Mouse (Mus musculus) thymus, postnatal 14 days (tissue): ENCODE data around the gene Mfap3l.
"Not testable (repeated sequence)": the region's sequence is repeated elsewhere in the genome, so short reads cannot be mapped to it uniquely, and the experiment has no call there.

Source experiments
- DNase-seq: peaks from one replicate; pipeline ENCODE4 v3.0.0; 2021

Mfap3l gene

GRCm38 (mm10) chr8:60632250-60632932, at the start of gene Mfap3l:
Gene Mfap3l (plus strand): TSS chr8:60632827.
- peak; percentile 72 for DNase-seq

- DNase-seq = no peak
Measured at GRCm38 (mm10) chr8:60583369-60583768, 49.3 kb upstream of the Mfap3l start.

- not testable (repeated sequence) for DNase-seq
Measured at GRCm38 (mm10) chr8:60591352-60592105, 41.1 kb upstream of the Mfap3l start.

GRCm38 (mm10) chr8:60594761-60595160, 37.9 kb upstream of the Mfap3l start:
- no peak for DNase-seq

GRCm38 (mm10) chr8:60611580-60612111, 21.0 kb upstream of the Mfap3l start:
- DNase-seq = no peak

GRCm38 (mm10) chr8:60616928-60617327, 15.7 kb upstream of the Mfap3l start:
- DNase-seq = no peak

- no peak for DNase-seq
Measured at GRCm38 (mm10) chr8:60621561-60621960, 11.1 kb upstream of the Mfap3l start.

GRCm38 (mm10) chr8:60622056-60622455, 10.6 kb upstream of the Mfap3l start:
- no peak for DNase-seq

GRCm38 (mm10) chr8:60623438-60623837, 9.2 kb upstream of the Mfap3l start:
- no peak for DNase-seq

- no peak for DNase-seq
Measured at GRCm38 (mm10) chr8:60624722-60625121, 7.9 kb upstream of the Mfap3l start.

GRCm38 (mm10) chr8:60627937-60628336, 4.7 kb upstream of the Mfap3l start:
- no peak for DNase-seq

GRCm38 (mm10) chr8:60629059-60629458, 3.6 kb upstream of the Mfap3l start:
- no peak for DNase-seq

GRCm38 (mm10) chr8:60631504-60631934, 1.1 kb upstream of the Mfap3l start:
- DNase-seq = peak; percentile 6

- DNase-seq = no peak
Measured at GRCm38 (mm10) chr8:60632933-60633655, 467 bp downstream of the Mfap3l start.

- DNase-seq = no peak
Measured at GRCm38 (mm10) chr8:60634921-60635320, 2.3 kb downstream of the Mfap3l start.

GRCm38 (mm10) chr8:60635846-60636245, 3.2 kb downstream of the Mfap3l start:
- DNase-seq = no peak

GRCm38 (mm10) chr8:60640046-60640445, 7.4 kb downstream of the Mfap3l start:
- DNase-seq = no peak

- DNase-seq = no peak
Measured at GRCm38 (mm10) chr8:60643416-60644020, 10.9 kb downstream of the Mfap3l start.

- no peak for DNase-seq
Measured at GRCm38 (mm10) chr8:60645164-60645563, 12.5 kb downstream of the Mfap3l start.

- DNase-seq = no peak
Measured at GRCm38 (mm10) chr8:60645911-60646310, 13.3 kb downstream of the Mfap3l start.

- no peak for DNase-seq
Measured at GRCm38 (mm10) chr8:60647291-60647690, 14.7 kb downstream of the Mfap3l start.

- DNase-seq = no peak
Measured at GRCm38 (mm10) chr8:60649081-60649480, 16.5 kb downstream of the Mfap3l start.

GRCm38 (mm10) chr8:60650119-60650518, 17.5 kb downstream of the Mfap3l start:
- DNase-seq = no peak
